Mouse (Mus musculus) embryonic facial prominence, embryonic 15.5 days (tissue): ENCODE results near the gene Gpatch2l. TPM values are rescaled to one million over a fixed set of nuclear protein-coding genes. Genes with fewer than 3 reads are reported as not detected.
A peak's percentile ranks its signal among the peaks of the same experiment; 100 is the strongest.

ENCODE experiments used
- ATAC-seq: fragments of 200-750 bp; cut with Nextera tagmentation; 2 replicates; pipeline ENCODE4 v1.8.0; 2017; ENCODE audit warnings: low read depth, moderate TSS enrichment; ENCODE audit not compliant: insufficient number of reproducible peaks, low FRiP score, low TSS enrichment
- H3K27ac ChIP-seq: fragments of 300-500 bp; sonication (generic); replicated peaks from 2 replicates; pipeline ENCODE4 v1.5.1; 2015; ENCODE audit warnings: mild to moderate bottlenecking, inconsistent platforms
- H3K27me3 ChIP-seq: fragments of 300-500 bp; sonication (generic); 2 replicates; pipeline ENCODE4 v1.6.1; 2015; ENCODE audit warnings: inconsistent platforms
- H3K36me3 ChIP-seq: fragments of 300-500 bp; sonication (generic); 2 replicates; pipeline ENCODE4 v1.6.1; 2015; ENCODE audit warnings: mild to moderate bottlenecking, inconsistent platforms
- H3K4me1 ChIP-seq: fragments of 300-500 bp; sonication (generic); 2 replicates; pipeline ENCODE4 v1.6.1; 2015; ENCODE audit warnings: inconsistent platforms
- H3K4me2 ChIP-seq: fragments of 300-500 bp; sonication (generic); replicated peaks from 2 replicates; pipeline ENCODE4 v1.6.1; 2015; ENCODE audit warnings: mild to moderate bottlenecking, inconsistent platforms
- H3K4me3 ChIP-seq: fragments of 300-500 bp; sonication (generic); replicated peaks from 2 replicates; pipeline ENCODE4 v1.5.1; 2015; ENCODE audit warnings: mild to moderate bottlenecking, inconsistent platforms
- H3K9ac ChIP-seq: fragments of 300-500 bp; sonication (generic); 2 replicates; pipeline ENCODE4 v1.6.1; 2015; ENCODE audit warnings: inconsistent platforms
- H3K9me3 ChIP-seq: fragments of 300-500 bp; sonication (generic); replicated peaks from 2 replicates; pipeline ENCODE4 v1.6.1; 2016; ENCODE audit warnings: inconsistent platforms
- WGBS: fragments of 180-500 bp; shearing (Covaris S2); methylation state at CpG from one replicate; pipeline ENCODE4 v1.1.7; 2015; 5-methylcytosine and 5-hydroxymethylcytosine counted together
- polyA plus RNA-seq: library from polyadenylated mRNA; unstranded; fragments of >200 nt; fragmentation: Nextera tagmentation; extraction: Ambion mirVana; gene quantifications from 2 replicates; pipeline ENCODE4 v1.2.1, GENCODE M21; 2015

The Gpatch2l gene
- polyA plus RNA-seq, 1 experiment from 2014 or later = 16.7 TPM

- Histone ChIP-seq H3K4me2 (no peak overlapping the region), H3K9me3 (no peaks in the 10 kb centered on the region), H3K4me1 (no peaks in the 10 kb centered on the region), H3K27ac (no peak overlapping the region), H3K27me3 (no peaks in the 10 kb centered on the region), H3K4me3 (no peak overlapping the region), H3K9ac (no peak overlapping the region), H3K36me3 (no peaks in the 10 kb centered on the region)
- WGBS = 59% methylated on average over 4 of the region's 4 CpGs
- no peak for ATAC-seq
These were observed 7.4 kb upstream of the Gpatch2l start for GRCm38 (mm10) chr12:86234295-86234694.

GRCm38 (mm10) chr12:86238736-86239135 lies 2.9 kb upstream of the Gpatch2l start:
- H3K9ac ChIP-seq = no peak overlapping the region
- 66% methylated on average over 2 of the region's 2 CpGs for WGBS
- no peak overlapping the region for H3K27ac ChIP-seq
- no peaks in the 10 kb centered on the region for H3K9me3 ChIP-seq
- no peak overlapping the region for H3K4me3 ChIP-seq
- H3K4me2 ChIP-seq = no peak overlapping the region
- no peaks in the 10 kb centered on the region; the same call in 1 of the 2 replicates for H3K36me3 ChIP-seq
- H3K4me1 ChIP-seq = peaks cover 8% of the 10 kb centered on the region; the same call in 1 of the 2 replicates
- no peak for ATAC-seq
- no peaks in the 10 kb centered on the region for H3K27me3 ChIP-seq

GRCm38 (mm10) chr12:86242563-86242962 lies 905 bp downstream of the Gpatch2l start:
- H3K4me1 ChIP-seq = peaks cover 13% of the 10 kb centered on the region; the same call in 1 of the 2 replicates
- no peak for ATAC-seq
- H3K36me3 ChIP-seq = peaks cover 15% of the 10 kb centered on the region
- peak overlapping the region; percentile 81 for H3K4me3 ChIP-seq
- peak overlapping the region; percentile 72 for H3K4me2 ChIP-seq
- WGBS = 13% methylated on average over 7 of the region's 7 CpGs
- H3K9me3 ChIP-seq = no peaks in the 10 kb centered on the region
- H3K27me3 ChIP-seq = no peaks in the 10 kb centered on the region
- no peak overlapping the region for H3K27ac ChIP-seq
- peak overlapping the region; percentile 78 for H3K9ac ChIP-seq

- Histone ChIP-seq H3K4me2 (no peak overlapping the region), H3K27me3 (no peaks in the 10 kb centered on the region), H3K36me3 (peaks cover 15% of the 10 kb centered on the region), H3K9ac (no peak overlapping the region), H3K9me3 (no peaks in the 10 kb centered on the region), H3K27ac (no peak overlapping the region), H3K4me3 (no peak overlapping the region), H3K4me1 (peaks cover 13% of the 10 kb centered on the region; the same call in 1 of the 2 replicates)
- 93% methylated on average over 17 of the region's 17 CpGs for WGBS
- no peak for ATAC-seq
These were observed 2.3 kb downstream of the Gpatch2l start for GRCm38 (mm10) chr12:86243936-86244335.

- Histone ChIP-seq H3K27ac (no peak overlapping the region), H3K4me3 (no peak overlapping the region), H3K4me2 (no peak overlapping the region), H3K9me3 (no peaks in the 10 kb centered on the region), H3K9ac (no peak overlapping the region), H3K27me3 (no peaks in the 10 kb centered on the region), H3K4me1 (no peaks in the 10 kb centered on the region), H3K36me3 (peaks cover 15% of the 10 kb centered on the region; the same call in 1 of the 2 replicates)
- 72% methylated on average over 4 of the region's 4 CpGs for WGBS
- ATAC-seq = no peak
These were observed 8.5 kb downstream of the Gpatch2l start for GRCm38 (mm10) chr12:86250183-86250582.

- Histone ChIP-seq H3K4me2 (no peak overlapping the region), H3K27ac (no peak overlapping the region), H3K27me3 (no peaks in the 10 kb centered on the region), H3K36me3 (peaks cover 27% of the 10 kb centered on the region), H3K9me3 (no peaks in the 10 kb centered on the region), H3K9ac (no peak overlapping the region), H3K4me1 (no peaks in the 10 kb centered on the region), H3K4me3 (no peak overlapping the region)
- no peak for ATAC-seq
- 90% methylated on average over 7 of the region's 7 CpGs for WGBS
These were observed 13.3 kb downstream of the Gpatch2l start for GRCm38 (mm10) chr12:86254910-86255309.

- H3K4me2 ChIP-seq = no peak overlapping the region
- no peaks in the 10 kb centered on the region for H3K27me3 ChIP-seq
- ATAC-seq = no peak; the same call in 1 of the 2 replicates
- H3K4me1 ChIP-seq = no peaks in the 10 kb centered on the region
- H3K9me3 ChIP-seq = no peaks in the 10 kb centered on the region
- H3K4me3 ChIP-seq = no peak overlapping the region
- H3K36me3 ChIP-seq = peaks cover 51% of the 10 kb centered on the region
- no peak overlapping the region for H3K27ac ChIP-seq
- 77% methylated on average over 9 of the region's 9 CpGs for WGBS
- no peak overlapping the region for H3K9ac ChIP-seq
These were observed 30.0 kb downstream of the Gpatch2l start for GRCm38 (mm10) chr12:86271626-86272025.

GRCm38 (mm10) chr12:86274246-86274645 lies 32.6 kb downstream of the Gpatch2l start:
- no peak overlapping the region for H3K27ac ChIP-seq
- no peaks in the 10 kb centered on the region for H3K4me1 ChIP-seq
- no peak overlapping the region for H3K4me2 ChIP-seq
- no peak for ATAC-seq
- WGBS = 82% methylated on average over 2 of the region's 2 CpGs
- peaks cover 35% of the 10 kb centered on the region for H3K36me3 ChIP-seq
- H3K4me3 ChIP-seq = no peak overlapping the region
- H3K9ac ChIP-seq = no peak overlapping the region
- no peaks in the 10 kb centered on the region for H3K9me3 ChIP-seq
- H3K27me3 ChIP-seq = no peaks in the 10 kb centered on the region

GRCm38 (mm10) chr12:86275731-86276130 lies 34.1 kb downstream of the Gpatch2l start:
- Histone ChIP-seq H3K4me3 (no peak overlapping the region), H3K27ac (no peak overlapping the region), H3K9ac (no peak overlapping the region), H3K27me3 (no peaks in the 10 kb centered on the region), H3K36me3 (peaks cover 20% of the 10 kb centered on the region), H3K9me3 (no peaks in the 10 kb centered on the region), H3K4me1 (no peaks in the 10 kb centered on the region), H3K4me2 (no peak overlapping the region)
- no peak for ATAC-seq
- WGBS = 77% methylated on average over 3 of the region's 3 CpGs

GRCm38 (mm10) chr12:86276463-86276862 lies 34.8 kb downstream of the Gpatch2l start:
- ATAC-seq = no peak; the same call in 1 of the 2 replicates
- H3K4me1 ChIP-seq = no peaks in the 10 kb centered on the region
- no peaks in the 10 kb centered on the region for H3K27me3 ChIP-seq
- H3K36me3 ChIP-seq = peaks cover 15% of the 10 kb centered on the region
- H3K9me3 ChIP-seq = no peaks in the 10 kb centered on the region
- H3K27ac ChIP-seq = no peak overlapping the region
- no peak overlapping the region for H3K4me3 ChIP-seq
- WGBS = 71% methylated on average over 2 of the region's 2 CpGs
- H3K4me2 ChIP-seq = no peak overlapping the region
- H3K9ac ChIP-seq = no peak overlapping the region

- Histone ChIP-seq H3K36me3 (peaks cover 15% of the 10 kb centered on the region), H3K4me2 (no peak overlapping the region)
- 61% methylated on average over 5 of the region's 5 CpGs for WGBS
These were observed 35.2 kb downstream of the Gpatch2l start for GRCm38 (mm10) chr12:86276895-86277294.

GRCm38 (mm10) chr12:86280000-86280399 lies 38.3 kb downstream of the Gpatch2l start:
- Histone ChIP-seq H3K9ac (no peak overlapping the region), H3K36me3 (peaks cover 29% of the 10 kb centered on the region), H3K4me2 (no peak overlapping the region), H3K9me3 (no peaks in the 10 kb centered on the region), H3K4me1 (no peaks in the 10 kb centered on the region), H3K4me3 (no peak overlapping the region), H3K27ac (no peak overlapping the region), H3K27me3 (no peaks in the 10 kb centered on the region)
- ATAC-seq = no peak
- 86% methylated on average over 10 of the region's 10 CpGs for WGBS

More at GRCm38 (mm10) chr12:86276895-86277294, 35.2 kb downstream of the Gpatch2l start:
- no peak for ATAC-seq
- Histone ChIP-seq H3K27ac (no peak overlapping the region), H3K9ac (no peak overlapping the region), H3K27me3 (no peaks in the 10 kb centered on the region), H3K4me1 (no peaks in the 10 kb centered on the region), H3K4me3 (no peak overlapping the region), H3K9me3 (no peaks in the 10 kb centered on the region)
